ENCODE assay signal across 8 mouse cellular contexts in genomic region chr4:118134485-118135365, GRCm38 (mm10). TPM values are rescaled to one million over a fixed set of nuclear protein-coding genes. Genes with fewer than 3 reads are reported as not detected.
DNase-seq lines count a peak whose midpoint lies in the region; ATAC-seq and TF ChIP-seq lines count a peak whose summit lies in the region.

Gene St3gal3, minus strand, starts transcription at chr4:118134914.

- WGBS in forebrain, embryonic 12.5 days = under 1% methylated on average over 68 of the region's 84 CpGs
- under 1% methylated on average over 73 of the region's 84 CpGs for WGBS in heart, postnatal 0 days
- WGBS in liver, embryonic 16.5 days (ENCODE audit: insufficient replicate concordance) = under 1% methylated on average over 82 of the region's 84 CpGs
- under 1% methylated on average over 74 of the region's 84 CpGs for WGBS in neural tube, embryonic 13.5 days

- no peaks in the 10 kb centered on the region for H3K9me3 ChIP-seq in CH12.LX (replicated peaks; ENCODE audit: low read length)
- no peaks in the 10 kb centered on the region for H3K9me3 ChIP-seq in forebrain, embryonic 12.5 days
- no peaks in the 10 kb centered on the region for H3K9me3 ChIP-seq in heart, postnatal 0 days (replicated peaks; ENCODE audit: control insufficient read depth, low read length)
- H3K9me3 ChIP-seq in liver, embryonic 16.5 days (replicated peaks; ENCODE audit: control insufficient read depth, low read length) = no peaks in the 10 kb centered on the region
- no peaks in the 10 kb centered on the region for H3K9me3 ChIP-seq in neural tube, embryonic 13.5 days

- peak within 1 kb of the TSS; percentile 94 for H3K4me2 ChIP-seq in CH12.LX (ENCODE audit: insufficient read depth, low read depth, poor library complexity, severe bottlenecking)
- H3K4me2 ChIP-seq in forebrain, embryonic 12.5 days = peak within 1 kb of the TSS; percentile 79
- peak within 1 kb of the TSS; percentile 98 for H3K4me2 ChIP-seq in heart, postnatal 0 days (ENCODE audit: low read depth, low read length)
- peak within 1 kb of the TSS; percentile 91 for H3K4me2 ChIP-seq in liver, embryonic 16.5 days (ENCODE audit: low read depth, low read length)
- H3K4me2 ChIP-seq in neural tube, embryonic 13.5 days = peak within 1 kb of the TSS; percentile 82

- no peak for TF ChIP-seq CTCF in CH12.LX (conservative IDR thresholded peaks at IDR 0.05 in 1 of 2, IDR thresholded peaks at IDR 0.05 in 1 of 2; ENCODE audit: low read depth in 2 of 2, low read length in 2 of 2)
- no peak for TF ChIP-seq CTCF in heart, postnatal 0 days (IDR thresholded peaks at IDR 0.05; ENCODE audit: low read depth)
- TF ChIP-seq CTCF in testis, adult 2 months (IDR thresholded peaks at IDR 0.05; ENCODE audit: control insufficient read depth, insufficient read depth, insufficient replicate concordance, low read depth, low read length) = no peak

- H3K27me3 ChIP-seq in CH12.LX (replicated peaks) = no peaks in the 10 kb centered on the region
- H3K27me3 ChIP-seq in forebrain, embryonic 12.5 days = no peaks in the 10 kb centered on the region
- no peaks in the 10 kb centered on the region for H3K27me3 ChIP-seq in heart, postnatal 0 days (ENCODE audit: control insufficient read depth, insufficient read depth, low read length)
- H3K27me3 ChIP-seq in liver, embryonic 16.5 days (ENCODE audit: control insufficient read depth, insufficient read depth, low read depth, low read length) = no peaks in the 10 kb centered on the region
- H3K27me3 ChIP-seq in neural tube, embryonic 13.5 days = no peaks in the 10 kb centered on the region
- no peaks in the 10 kb centered on the region for H3K27me3 ChIP-seq in testis, adult 2 months (ENCODE audit: control insufficient read depth, insufficient read depth, low read length)

- H3K4me1 ChIP-seq in CH12.LX (ENCODE audit: control insufficient read depth in 1 of 2, insufficient read depth in 2 of 2) = peaks cover 0 to 33% of the 10 kb centered on the region in 2 experiments; a peak in 3 of 4 replicates
- peaks cover 17% of the 10 kb centered on the region for H3K4me1 ChIP-seq in forebrain, embryonic 12.5 days
- peaks cover 17% of the 10 kb centered on the region for H3K4me1 ChIP-seq in heart, postnatal 0 days (ENCODE audit: control insufficient read depth, insufficient read depth)
- peaks cover 13% of the 10 kb centered on the region for H3K4me1 ChIP-seq in liver, embryonic 16.5 days (ENCODE audit: control insufficient read depth, low read depth, low read length)
- peaks cover 36% of the 10 kb centered on the region for H3K4me1 ChIP-seq in neural tube, embryonic 13.5 days (replicated peaks)
- peaks cover 8% of the 10 kb centered on the region for H3K4me1 ChIP-seq in testis, adult 2 months (ENCODE audit: control insufficient read depth, insufficient read depth, low read length)

- DNase-seq in CH12.LX (ENCODE audit: extremely low read depth) = peak; percentile 82
- peak; percentile 83 for DNase-seq in c-Kit-positive CD71-positive TER-119-negative erythroid progenitor cells, embryonic 14.5 days (ENCODE audit: low read depth)
- peak; percentile 95 for DNase-seq in heart, postnatal 0 days (ENCODE audit: low spot score)
- peak; percentile 98 to 99 for DNase-seq in kidney, postnatal 4 days

- TF ChIP-seq RAD21 in CH12.LX (IDR thresholded peaks at IDR 0.05; ENCODE audit: low read depth, low read length) = no peak

- in situ Hi-C loops in CH12.LX (cut with MboI; ENCODE audit: low pct_ligation_motif_present, low pct_unique_long_range_greater_than_20kb, low sequenced_read_pairs) = no loop called here

- H3K36me3 ChIP-seq in CH12.LX (replicated peaks in 1 of 2; ENCODE audit: control insufficient read depth in 1 of 2, insufficient read depth in 1 of 2, low read length in 1 of 2) = peaks cover 27 to 44% of the 10 kb centered on the region in 2 experiments
- H3K36me3 ChIP-seq in forebrain, embryonic 12.5 days (replicated peaks) = peaks cover 37% of the 10 kb centered on the region
- peaks cover 26% of the 10 kb centered on the region for H3K36me3 ChIP-seq in heart, postnatal 0 days (replicated peaks; ENCODE audit: control insufficient read depth, insufficient read depth, low read length)
- peaks cover 11% of the 10 kb centered on the region for H3K36me3 ChIP-seq in liver, embryonic 16.5 days (ENCODE audit: control insufficient read depth, insufficient read depth)
- H3K36me3 ChIP-seq in neural tube, embryonic 13.5 days = peaks cover 35% of the 10 kb centered on the region
- H3K36me3 ChIP-seq in testis, adult 2 months (ENCODE audit: control insufficient read depth, insufficient read depth, low read length) = peaks cover 1% of the 10 kb centered on the region

- H3K79me2 ChIP-seq in CH12.LX (replicated peaks; ENCODE audit: control insufficient read depth, extremely low read depth, insufficient read depth, poor library complexity, severe bottlenecking) = no peaks in the 10 kb centered on the region

- TF ChIP-seq EP300 in CH12.LX (IDR thresholded peaks at IDR 0.05; ENCODE audit: low read length) = no peak
- TF ChIP-seq EP300 in heart, postnatal 0 days (IDR thresholded peaks at IDR 0.05; ENCODE audit: low read depth) = no peak

- H3K9ac ChIP-seq in CH12.LX (ENCODE audit: insufficient read depth, low read depth) = peak within 1 kb of the TSS; percentile 93
- H3K9ac ChIP-seq in forebrain, embryonic 12.5 days = peak within 1 kb of the TSS; percentile 94
- peak within 1 kb of the TSS; percentile 83 for H3K9ac ChIP-seq in heart, postnatal 0 days (replicated peaks; ENCODE audit: low read depth, low read length)
- peak within 1 kb of the TSS; percentile 82 for H3K9ac ChIP-seq in liver, embryonic 16.5 days (ENCODE audit: low read depth, low read length)
- peak within 1 kb of the TSS; percentile 83 for H3K9ac ChIP-seq in neural tube, embryonic 13.5 days

- H3K27ac ChIP-seq in CH12.LX (ENCODE audit: insufficient read depth, low read depth) = no peak within 1 kb of the TSS; the same call in 1 of the 2 replicates
- peak within 1 kb of the TSS; percentile 84 for H3K27ac ChIP-seq in forebrain, embryonic 12.5 days
- peak within 1 kb of the TSS; percentile 64 for H3K27ac ChIP-seq in heart, postnatal 0 days (ENCODE audit: low read depth)
- peak within 1 kb of the TSS; percentile 57; the same call in 1 of the 2 replicates for H3K27ac ChIP-seq in liver, embryonic 16.5 days (ENCODE audit: low read length)
- H3K27ac ChIP-seq in neural tube, embryonic 13.5 days (replicated peaks) = peak within 1 kb of the TSS; percentile 86
- H3K27ac ChIP-seq in testis, adult 2 months (ENCODE audit: control insufficient read depth, insufficient read depth, low read depth, low read length) = peak within 1 kb of the TSS; percentile 44; the same call in 1 of the 2 replicates

- ATAC-seq in forebrain, embryonic 12.5 days (ENCODE audit: low FRiP score) = peak; percentile 99
- ATAC-seq in heart, postnatal 0 days (ENCODE audit: insufficient read depth, low read depth) = peak; percentile 97
- ATAC-seq in liver, embryonic 16.5 days (ENCODE audit: low read depth) = peak; percentile 98
- ATAC-seq in neural tube, embryonic 13.5 days (ENCODE audit: low read depth) = peak; percentile 98

- dilution Hi-C loops in CH12.LX (cut with MboI; ENCODE audit: extremely low pct_ligation_motif_present, extremely low pct_unique_long_range_greater_than_20kb, low sequenced_read_pairs) = no loop called here

- peak within 1 kb of the TSS; percentile 72 to 88 (median 86) for H3K4me3 ChIP-seq in CH12.LX (replicated peaks in 1 of 3; ENCODE audit: low read depth in 2 of 3, low read length in 2 of 3, poor library complexity in 1 of 3)
- peak within 1 kb of the TSS; percentile 100 for H3K4me3 ChIP-seq in forebrain, embryonic 12.5 days (replicated peaks)
- H3K4me3 ChIP-seq in heart, postnatal 0 days (ENCODE audit: low read depth, low read length) = peak within 1 kb of the TSS; percentile 92
- peak within 1 kb of the TSS; percentile 87 for H3K4me3 ChIP-seq in liver, embryonic 16.5 days (ENCODE audit: low read depth, low read length)
- peak within 1 kb of the TSS; percentile 78 for H3K4me3 ChIP-seq in neural tube, embryonic 13.5 days
- H3K4me3 ChIP-seq in testis, adult 2 months (ENCODE audit: control insufficient read depth, low read depth, low read length) = peak within 1 kb of the TSS; percentile 89

- peak; percentile 84 for TF ChIP-seq POLR2A in CH12.LX (IDR thresholded peaks at IDR 0.05; ENCODE audit: low read depth, low read length)
- TF ChIP-seq POLR2A in testis, adult 2 months (IDR thresholded peaks at IDR 0.05; ENCODE audit: control insufficient read depth, low read depth, low read length) = peak; percentile 50; the same call in 1 of the 2 replicates

TF ChIP-seq in CH12.LX, 34 proteins besides CTCF, POLR2A, EP300 and RAD21 (continues in another document):
- peak; percentile 48; the same call in 1 of the 2 replicates for TF ChIP-seq MAZ (IDR thresholded peaks at IDR 0.05; ENCODE audit: low read depth, low read length)
- TF ChIP-seq KAT2A (IDR thresholded peaks at IDR 0.05; ENCODE audit: insufficient replicate concordance, low read length) = no peak
- peak; percentile 59 for TF ChIP-seq ELF1 (IDR thresholded peaks at IDR 0.05; ENCODE audit: low read depth, low read length)
- TF ChIP-seq NELFE (IDR thresholded peaks at IDR 0.05; ENCODE audit: low read depth, low read length) = peak; percentile 65
- no peak for TF ChIP-seq USF2 (conservative IDR thresholded peaks at IDR 0.05; ENCODE audit: low read depth, low read length)
- TF ChIP-seq E2F4 (IDR thresholded peaks at IDR 0.05; ENCODE audit: insufficient replicate concordance, low read depth, low read length) = no peak
- TF ChIP-seq TCF12 (IDR thresholded peaks at IDR 0.05; ENCODE audit: low read depth, low read length) = peak; percentile 34; the same call in 1 of the 2 replicates
- TF ChIP-seq MAFK (IDR thresholded peaks at IDR 0.05; ENCODE audit: insufficient replicate concordance, low read length) = no peak
- no peak for TF ChIP-seq JUND (conservative IDR thresholded peaks at IDR 0.05; ENCODE audit: low read depth, low read length)
- TF ChIP-seq HCFC1 (IDR thresholded peaks at IDR 0.05; ENCODE audit: low read depth, low read length) = peak; percentile 46; the same call in 1 of the 2 replicates
- no peak for TF ChIP-seq USF1 (IDR thresholded peaks at IDR 0.05; ENCODE audit: low read depth, low read length)
- TF ChIP-seq PAX5 (IDR thresholded peaks at IDR 0.05; ENCODE audit: low read length) = no peak
- peak; percentile 49 for TF ChIP-seq NRF1 (IDR thresholded peaks at IDR 0.05; ENCODE audit: low read depth, low read length)

RNA-seq across cellular contexts. Expression of gene St3gal3, which starts in this region (rescaled TPM):
- 7.8 and 10.1 TPM in 2 replicates for total RNA-seq in CH12.LX (2012; rRNA removed)
- 6.3 and 7.1 TPM in 2 replicates for total RNA-seq in CH12.LX (2014; rRNA removed)
- 8.2 and 8.7 TPM in 2 replicates for polyA plus RNA-seq in CH12.LX (2012; ENCODE audit: insufficient read length, low read depth)
- 8.5 TPM in 2 replicates for polyA plus RNA-seq in forebrain, embryonic 12.5 days (2016; fragmentation: Nextera tagmentation; extraction: Ambion mirVana)
- 37.0 and 44.5 TPM in 2 replicates for total RNA-seq in heart, postnatal 0 days (2014; rRNA removed; ENCODE audit: low replicate concordance)
- polyA plus RNA-seq in heart, postnatal 0 days (2015; fragmentation: Nextera tagmentation; extraction: Ambion mirVana) = 6.7 and 8.2 TPM in 2 replicates
- 2.2 and 2.5 TPM in 2 replicates for polyA plus RNA-seq in liver, embryonic 16.5 days (2015; fragmentation: Nextera tagmentation; extraction: Ambion mirVana)
- polyA plus RNA-seq in neural tube, embryonic 13.5 days (2015; fragmentation: Nextera tagmentation; extraction: Ambion mirVana) = 10.9 and 12.2 TPM in 2 replicates
- polyA plus RNA-seq in testis, adult 2 months (2012; rRNA removed) = 3.4 and 4.4 TPM in 2 replicates
